Mouse (Mus musculus) retina, postnatal 1 day (tissue): ENCODE data around the gene Cfap44.

ENCODE experiments used
- DNase-seq: peaks from one replicate; pipeline ENCODE4 v3.0.0-alpha.2; 2012

Cfap44 gene

GRCm38 (mm10) chr16:44394577-44395243 lies at the start of gene Cfap44:
TSS of gene Cfap44 (plus strand) at chr16:44394796.
- peak; percentile 94 for DNase-seq

GRCm38 (mm10) chr16:44347071-44347901 lies 47.3 kb upstream of the Cfap44 start, which contains the start of gene Spice1:
TSS of gene Spice1 (plus strand) at chr16:44347121.
- DNase-seq = peak; percentile 95

- DNase-seq = no peak
Measured at GRCm38 (mm10) chr16:44349801-44350397, 44.7 kb upstream of the Cfap44 start.

GRCm38 (mm10) chr16:44356291-44356690 lies 38.3 kb upstream of the Cfap44 start:
- no peak for DNase-seq

GRCm38 (mm10) chr16:44357571-44358268 lies 36.9 kb upstream of the Cfap44 start:
- DNase-seq = peak; percentile 24

GRCm38 (mm10) chr16:44361921-44362890 lies 32.4 kb upstream of the Cfap44 start:
- peak; percentile 53 for DNase-seq

GRCm38 (mm10) chr16:44365522-44365921 lies 29.1 kb upstream of the Cfap44 start:
- DNase-seq = no peak

GRCm38 (mm10) chr16:44375459-44375858 lies 19.1 kb upstream of the Cfap44 start:
- no peak for DNase-seq

GRCm38 (mm10) chr16:44380006-44380405 lies 14.6 kb upstream of the Cfap44 start:
- DNase-seq = no peak

- no peak for DNase-seq
Measured at GRCm38 (mm10) chr16:44381578-44381977, 13.0 kb upstream of the Cfap44 start.

GRCm38 (mm10) chr16:44383549-44383948 lies 11.0 kb upstream of the Cfap44 start:
- DNase-seq = no peak

- no peak for DNase-seq
Measured at GRCm38 (mm10) chr16:44384251-44384650, 10.3 kb upstream of the Cfap44 start.

- peak; percentile 77 for DNase-seq
Measured at GRCm38 (mm10) chr16:44391877-44392548, 2.6 kb upstream of the Cfap44 start.

- DNase-seq = no peak
Measured at GRCm38 (mm10) chr16:44404933-44405332, 10.3 kb downstream of the Cfap44 start.

- DNase-seq = no peak
Measured at GRCm38 (mm10) chr16:44407211-44407610, 12.6 kb downstream of the Cfap44 start.

- no peak for DNase-seq
Measured at GRCm38 (mm10) chr16:44408290-44408689, 13.7 kb downstream of the Cfap44 start.

- DNase-seq = peak; percentile 35
Measured at GRCm38 (mm10) chr16:44410176-44410575, 15.6 kb downstream of the Cfap44 start.

- DNase-seq = no peak
Measured at GRCm38 (mm10) chr16:44417596-44417995, 23.0 kb downstream of the Cfap44 start.

GRCm38 (mm10) chr16:44421735-44422134 lies 27.1 kb downstream of the Cfap44 start:
- DNase-seq = no peak

GRCm38 (mm10) chr16:44423499-44423898 lies 28.9 kb downstream of the Cfap44 start:
- DNase-seq = peak; percentile 23

- DNase-seq = no peak
Measured at GRCm38 (mm10) chr16:44428456-44428855, 33.9 kb downstream of the Cfap44 start.
